Mouse (Mus musculus) lung, embryonic 16.5 days (tissue): ENCODE results near the gene Kbtbd13. TPM values are rescaled to one million over a fixed set of nuclear protein-coding genes. Genes with fewer than 3 reads are reported as not detected.
A peak's percentile ranks its signal among the peaks of the same experiment; 100 is the strongest.
"Not testable (repeated sequence)": the region's sequence is repeated elsewhere in the genome, so short reads cannot be mapped to it uniquely, and the experiment has no call there.

ENCODE experiments used
- ATAC-seq: fragments of 200-750 bp; cut with Nextera tagmentation; 2 replicates; pipeline ENCODE4 v1.8.0; 2017; ENCODE audit warnings: low read depth, mild to moderate bottlenecking, moderate library complexity
- H3K27ac ChIP-seq: fragments of 300-500 bp; sonication (generic); 2 replicates; pipeline ENCODE4 v1.5.1; 2014; ENCODE audit warnings: mild to moderate bottlenecking, control low read depth, low read length
- H3K27me3 ChIP-seq: fragments of 300-500 bp; sonication (generic); 2 replicates; pipeline ENCODE4 v1.6.1; 2014; ENCODE audit warnings: low read depth, low read length, mixed read lengths; ENCODE audit not compliant: control insufficient read depth, insufficient read depth
- H3K36me3 ChIP-seq: fragments of 300-500 bp; sonication (generic); 2 replicates; pipeline ENCODE4 v1.6.1; 2014; ENCODE audit warnings: low read length; ENCODE audit not compliant: control insufficient read depth, insufficient read depth
- H3K4me1 ChIP-seq: fragments of 300-500 bp; sonication (generic); replicated peaks from 2 replicates; pipeline ENCODE4 v1.6.1; 2014; ENCODE audit warnings: low read length, mixed read lengths; ENCODE audit not compliant: control insufficient read depth, insufficient read depth
- H3K4me2 ChIP-seq: fragments of 300-500 bp; sonication (generic); 2 replicates; pipeline ENCODE4 v1.6.1; 2014; ENCODE audit warnings: low read depth, low read length, control low read depth
- H3K4me3 ChIP-seq: fragments of 300-500 bp; sonication (generic); 2 replicates; pipeline ENCODE4 v1.5.1; 2014; ENCODE audit warnings: mild to moderate bottlenecking, low read length, control low read depth
- H3K9ac ChIP-seq: fragments of 300-500 bp; sonication (generic); 2 replicates; pipeline ENCODE4 v1.6.1; 2014; ENCODE audit warnings: low read length, control low read depth
- H3K9me3 ChIP-seq: fragments of 300-500 bp; sonication (generic); 2 replicates; pipeline ENCODE4 v1.6.1; 2016; ENCODE audit warnings: low read length; ENCODE audit not compliant: control insufficient read depth
- WGBS: fragments of 180-500 bp; shearing (Covaris S2); extraction: QIAGEN DNeasy Blood & Tissue Kit; methylation state at CpG from one replicate; pipeline ENCODE4 v1.1.7; 2014; 5-methylcytosine and 5-hydroxymethylcytosine counted together
- polyA plus RNA-seq: library from polyadenylated mRNA; unstranded; fragments of >200 nt; fragmentation: Nextera tagmentation; extraction: Ambion mirVana; gene quantifications from 2 replicates; pipeline ENCODE4 v1.2.1, GENCODE M21; 2015

The Kbtbd13 gene
- polyA plus RNA-seq, 1 experiment from 2014 or later = 4.7 TPM

- H3K4me2 ChIP-seq = peak overlapping the region; percentile 91
- under 1% methylated on average over 60 of the region's 77 CpGs for WGBS
- no peaks in the 10 kb centered on the region for H3K27me3 ChIP-seq
- peak overlapping the region; percentile 96 for H3K9ac ChIP-seq
- H3K27ac ChIP-seq = peak overlapping the region; percentile 98
- peaks cover 6% of the 10 kb centered on the region; the same call in 1 of the 2 replicates for H3K9me3 ChIP-seq
- peaks cover 8% of the 10 kb centered on the region for H3K4me1 ChIP-seq
- no peaks in the 10 kb centered on the region for H3K36me3 ChIP-seq
- ATAC-seq = peak; percentile 80
- H3K4me3 ChIP-seq = peak overlapping the region; percentile 84
Measured at GRCm38 (mm10) chr9:65346476-65347111, 44.9 kb downstream of the Kbtbd13 start.

GRCm38 (mm10) chr9:65345854-65346475 is 45.5 kb downstream of the Kbtbd13 start, which contains the start of gene Pdcd7:
Pdcd7 (plus strand) TSS chr9:65346104.
- peak; percentile 97 for ATAC-seq
- peak within 1 kb of the TSS; percentile 98 for H3K27ac ChIP-seq
- peak within 1 kb of the TSS; percentile 91 for H3K4me2 ChIP-seq
- 1% methylated on average over 48 of the region's 59 CpGs for WGBS
- no peaks in the 10 kb centered on the region for H3K36me3 ChIP-seq
- peaks cover 8% of the 10 kb centered on the region for H3K4me1 ChIP-seq
- peak within 1 kb of the TSS; percentile 96 for H3K9ac ChIP-seq
- H3K9me3 ChIP-seq = peaks cover 6% of the 10 kb centered on the region; the same call in 1 of the 2 replicates
- H3K4me3 ChIP-seq = peak within 1 kb of the TSS; percentile 84
- H3K27me3 ChIP-seq = no peaks in the 10 kb centered on the region

GRCm38 (mm10) chr9:65345439-65345838 is 46.0 kb downstream of the Kbtbd13 start:
- H3K9ac ChIP-seq = peak overlapping the region; percentile 96

GRCm38 (mm10) chr9:65340414-65340813 is 51.0 kb downstream of the Kbtbd13 start:
- H3K9ac ChIP-seq = no peak overlapping the region
- no peak overlapping the region for H3K4me2 ChIP-seq
- no peak overlapping the region for H3K27ac ChIP-seq
- WGBS = 83% methylated on average over 2 of the region's 2 CpGs
- H3K4me1 ChIP-seq = no peaks in the 10 kb centered on the region; the same call in 1 of the 2 replicates
- no peak for ATAC-seq
- H3K36me3 ChIP-seq = no peaks in the 10 kb centered on the region
- H3K27me3 ChIP-seq = no peaks in the 10 kb centered on the region
- H3K4me3 ChIP-seq = no peak overlapping the region
- peaks cover 12% of the 10 kb centered on the region for H3K9me3 ChIP-seq

More at GRCm38 (mm10) chr9:65345439-65345838, 46.0 kb downstream of the Kbtbd13 start:
- H3K4me1 ChIP-seq, H3K36me3 ChIP-seq, H3K27me3 ChIP-seq, H3K9me3 ChIP-seq, ATAC-seq: not testable (repeated sequence)
- WGBS = 56% methylated on average over 11 of the region's 11 CpGs
- Histone ChIP-seq H3K4me3 (peak overlapping the region; percentile 84), H3K4me2 (peak overlapping the region; percentile 91), H3K27ac (peak overlapping the region; percentile 98)

- no peak for ATAC-seq
- Histone ChIP-seq H3K27ac (no peak overlapping the region), H3K9ac (no peak overlapping the region), H3K9me3 (peaks cover 6% of the 10 kb centered on the region), H3K27me3 (no peaks in the 10 kb centered on the region), H3K4me3 (no peak overlapping the region), H3K4me2 (no peak overlapping the region), H3K36me3 (no peaks in the 10 kb centered on the region), H3K4me1 (no peaks in the 10 kb centered on the region)
- WGBS = 82% methylated on average over 4 of the region's 4 CpGs
Measured at GRCm38 (mm10) chr9:65339146-65339545, 52.3 kb downstream of the Kbtbd13 start.

Other genes starting within 250 kb of the Kbtbd13 start
- 5.7 TPM in 2 replicates for gene Parp16, start 196.3 kb downstream of the Kbtbd13 start, polyA plus RNA-seq
- gene Cilp, start 126.5 kb downstream of the Kbtbd13 start, polyA plus RNA-seq = 0.19 and 0.35 TPM in 2 replicates
- gene Clpx, start 97.4 kb downstream of the Kbtbd13 start, polyA plus RNA-seq = 50.3 and 51.8 TPM in 2 replicates
- 3.9 and 4.9 TPM in 2 replicates for gene Pdcd7, start 45.5 kb downstream of the Kbtbd13 start, polyA plus RNA-seq
- gene Ubap1l, start 30.6 kb downstream of the Kbtbd13 start, polyA plus RNA-seq = 0.35 TPM in 1 of 2 replicates, not detected in the other
- 53.8 and 55.8 TPM in 2 replicates for gene Rasl12, start 6.9 kb upstream of the Kbtbd13 start, polyA plus RNA-seq
- not detected in 2 replicates for gene Slc51b, start 31.3 kb upstream of the Kbtbd13 start, polyA plus RNA-seq
- 20.1 and 22.2 TPM in 2 replicates for gene Mtfmt, start 44.1 kb upstream of the Kbtbd13 start, polyA plus RNA-seq
- gene Spg21, start 69.3 kb upstream of the Kbtbd13 start, polyA plus RNA-seq = 98.9 and 99.2 TPM in 2 replicates
- gene Ankdd1a, start 128.5 kb upstream of the Kbtbd13 start, polyA plus RNA-seq = not detected in 2 replicates
- 23.6 and 24.4 TPM in 2 replicates for gene Plekho2, start 188.4 kb upstream of the Kbtbd13 start, polyA plus RNA-seq
- gene Pif1, start 195.5 kb upstream of the Kbtbd13 start, polyA plus RNA-seq = 16.1 and 17.0 TPM in 2 replicates
- 10.8 and 14.1 TPM in 2 replicates for gene Rbpms2, start 238.0 kb upstream of the Kbtbd13 start, polyA plus RNA-seq